Mouse (Mus musculus): ENCODE measurements around the gene Mrps2. TPM values are rescaled to one million over a fixed set of nuclear protein-coding genes. Genes with fewer than 3 reads are reported as not detected.

Gene Mrps2
- polyA plus RNA-seq, 1 experiment = 13.7 TPM

GRCm38 (mm10) chr2:28483861-28484260, 16.0 kb downstream of the Mrps2 start:
- Histone ChIP-seq H3K4me1 (ENCODE audit: control insufficient read depth, insufficient read depth, low read length) (no peaks in the 10 kb centered on the region), H3K27ac (ENCODE audit: control insufficient read depth, insufficient read depth, low read depth, low read length, poor library complexity) (no peak overlapping the region)
- 70% methylated on average over 2 of the region's 2 CpGs for WGBS

GRCm38 (mm10) chr2:28494521-28494920, 26.7 kb downstream of the Mrps2 start:
- Histone ChIP-seq H3K4me1 (ENCODE audit: control insufficient read depth, insufficient read depth, low read length) (no peaks in the 10 kb centered on the region), H3K27ac (ENCODE audit: control insufficient read depth, insufficient read depth, low read depth, low read length, poor library complexity) (no peak overlapping the region), H3K4me3 (replicated peaks; ENCODE audit: control insufficient read depth, low read depth, low read length) (no peak overlapping the region)
- TF ChIP-seq CTCF (IDR thresholded peaks at IDR 0.05; ENCODE audit: control insufficient read depth, insufficient read depth, low read length) = no peak
- no peak for TF ChIP-seq POLR2A (IDR thresholded peaks at IDR 0.05; ENCODE audit: borderline replicate concordance, control insufficient read depth, low read depth, low read length)
- 79% methylated on average over 2 of the region's 2 CpGs for WGBS

More at GRCm38 (mm10) chr2:28483861-28484260, 16.0 kb downstream of the Mrps2 start:
- no peak overlapping the region for H3K4me3 ChIP-seq (replicated peaks; ENCODE audit: control insufficient read depth, low read depth, low read length)
- no peak for TF ChIP-seq POLR2A (IDR thresholded peaks at IDR 0.05; ENCODE audit: borderline replicate concordance, control insufficient read depth, low read depth, low read length)
- no peak for TF ChIP-seq CTCF (IDR thresholded peaks at IDR 0.05; ENCODE audit: control insufficient read depth, insufficient read depth, low read length)

GRCm38 (mm10) chr2:28495207-28495756, 27.4 kb downstream of the Mrps2 start:
- H3K4me1 ChIP-seq (ENCODE audit: control insufficient read depth, insufficient read depth, low read length) = no peaks in the 10 kb centered on the region
- WGBS = 54% methylated on average over 14 of the region's 14 CpGs
- TF ChIP-seq POLR2A (IDR thresholded peaks at IDR 0.05; ENCODE audit: borderline replicate concordance, control insufficient read depth, low read depth, low read length) = no peak
- TF ChIP-seq CTCF (IDR thresholded peaks at IDR 0.05; ENCODE audit: control insufficient read depth, insufficient read depth, low read length) = peak; percentile 33
- no peak overlapping the region for H3K4me3 ChIP-seq (replicated peaks; ENCODE audit: control insufficient read depth, low read depth, low read length)
- H3K27ac ChIP-seq (ENCODE audit: control insufficient read depth, insufficient read depth, low read depth, low read length, poor library complexity) = no peak overlapping the region

- Histone ChIP-seq H3K4me1 (ENCODE audit: control insufficient read depth, insufficient read depth, low read length) (no peaks in the 10 kb centered on the region), H3K27ac (ENCODE audit: control insufficient read depth, insufficient read depth, low read depth, low read length, poor library complexity) (no peak overlapping the region), H3K4me3 (replicated peaks; ENCODE audit: control insufficient read depth, low read depth, low read length) (no peak overlapping the region)
- TF ChIP-seq POLR2A (IDR thresholded peaks at IDR 0.05; ENCODE audit: borderline replicate concordance, control insufficient read depth, low read depth, low read length) (no peak), CTCF (IDR thresholded peaks at IDR 0.05; ENCODE audit: control insufficient read depth, insufficient read depth, low read length) (no peak)
- 76% methylated on average over 16 of the region's 16 CpGs for WGBS
Measured at GRCm38 (mm10) chr2:28495801-28496595, 28.1 kb downstream of the Mrps2 start.

GRCm38 (mm10) chr2:28496671-28497070, 28.8 kb downstream of the Mrps2 start, which contains the start of gene Gbgt1:
Gene Gbgt1, plus strand, starts transcription at chr2:28496891.
- Histone ChIP-seq H3K27ac (ENCODE audit: control insufficient read depth, insufficient read depth, low read depth, low read length, poor library complexity) (no peak within 1 kb of the TSS), H3K4me3 (replicated peaks; ENCODE audit: control insufficient read depth, low read depth, low read length) (no peak within 1 kb of the TSS), H3K4me1 (ENCODE audit: control insufficient read depth, insufficient read depth, low read length) (no peaks in the 10 kb centered on the region)
- TF ChIP-seq CTCF (IDR thresholded peaks at IDR 0.05; ENCODE audit: control insufficient read depth, insufficient read depth, low read length) = no peak
- no peak for TF ChIP-seq POLR2A (IDR thresholded peaks at IDR 0.05; ENCODE audit: borderline replicate concordance, control insufficient read depth, low read depth, low read length)
- WGBS = 72% methylated on average over 5 of the region's 5 CpGs

- Histone ChIP-seq H3K27ac (ENCODE audit: control insufficient read depth, insufficient read depth, low read depth, low read length, poor library complexity) (no peak overlapping the region), H3K4me1 (ENCODE audit: control insufficient read depth, insufficient read depth, low read length) (no peaks in the 10 kb centered on the region), H3K4me3 (replicated peaks; ENCODE audit: control insufficient read depth, low read depth, low read length) (no peak overlapping the region)
- TF ChIP-seq CTCF (IDR thresholded peaks at IDR 0.05; ENCODE audit: control insufficient read depth, insufficient read depth, low read length) (no peak), POLR2A (IDR thresholded peaks at IDR 0.05; ENCODE audit: borderline replicate concordance, control insufficient read depth, low read depth, low read length) (no peak)
- WGBS = 83% methylated on average over 5 of the region's 5 CpGs
Measured at GRCm38 (mm10) chr2:28497561-28497960, 29.7 kb downstream of the Mrps2 start.

GRCm38 (mm10) chr2:28498431-28498830, 30.6 kb downstream of the Mrps2 start:
- no peaks in the 10 kb centered on the region for H3K4me1 ChIP-seq (ENCODE audit: control insufficient read depth, insufficient read depth, low read length)
- no peak overlapping the region for H3K27ac ChIP-seq (ENCODE audit: control insufficient read depth, insufficient read depth, low read depth, low read length, poor library complexity)
- TF ChIP-seq CTCF (IDR thresholded peaks at IDR 0.05; ENCODE audit: control insufficient read depth, insufficient read depth, low read length) = no peak
- no peak for TF ChIP-seq POLR2A (IDR thresholded peaks at IDR 0.05; ENCODE audit: borderline replicate concordance, control insufficient read depth, low read depth, low read length)
- 8% methylated on average over 4 of the region's 4 CpGs for WGBS
- no peak overlapping the region for H3K4me3 ChIP-seq (replicated peaks; ENCODE audit: control insufficient read depth, low read depth, low read length)

- 62% methylated on average over 10 of the region's 10 CpGs for WGBS
Measured at GRCm38 (mm10) chr2:28502987-28503386, 35.1 kb downstream of the Mrps2 start.

More at GRCm38 (mm10) chr2:28502987-28503386, 35.1 kb downstream of the Mrps2 start:
- no peak for TF ChIP-seq POLR2A (IDR thresholded peaks at IDR 0.05; ENCODE audit: borderline replicate concordance, control insufficient read depth, low read depth, low read length)
- TF ChIP-seq CTCF (IDR thresholded peaks at IDR 0.05; ENCODE audit: control insufficient read depth, insufficient read depth, low read length) = no peak
- H3K4me1 ChIP-seq (ENCODE audit: control insufficient read depth, insufficient read depth, low read length) = no peaks in the 10 kb centered on the region
- no peak overlapping the region for H3K4me3 ChIP-seq (replicated peaks; ENCODE audit: control insufficient read depth, low read depth, low read length)
- no peak overlapping the region for H3K27ac ChIP-seq (ENCODE audit: control insufficient read depth, insufficient read depth, low read depth, low read length, poor library complexity)
